Mouse (Mus musculus) gastrocnemius, adult 2 months (tissue): ENCODE data around the gene Gm10134. TPM values are rescaled to one million over a fixed set of nuclear protein-coding genes. Genes with fewer than 3 reads are reported as not detected.

Source experiments
- DNase-seq: peaks from one replicate; pipeline ENCODE4 v3.0.0; 2022
- H3K27ac ChIP-seq: fragments of 200-600 bp; 2 replicates; pipeline ENCODE4 v1.8.1; 2022; ENCODE audit warnings: mild to moderate bottlenecking
- H3K4me3 ChIP-seq: fragments of 200-600 bp; 2 replicates; pipeline ENCODE4 v1.8.1; 2022; ENCODE audit warnings: mild to moderate bottlenecking, moderate library complexity
- CTCF ChIP-seq: fragments of 200-600 bp; IDR thresholded peaks from 2 replicates; pipeline ENCODE4 v1.8.1; 2022; ENCODE audit warnings: antibody characterized with exemption, mild to moderate bottlenecking, moderate library complexity
- intact Hi-C: fragments of 180-260 bp; cut with DNase I; formaldehyde crosslinking; loops from one replicate; pipeline ENCODE4 v1.15.1; 2025
- total RNA-seq, 2 experiments: library from RNA; stranded (reverse); gene quantifications; 2 replicates each; pipeline ENCODE4 v1.2.3; 2021

The Gm10134 gene
- total RNA-seq, 2 experiments from 2014 or later: 0.98 TPM; not detected in 1

GRCm38 (mm10) chr2:28549157-28549556 is 43.3 kb downstream of the Gm10134 start:
- H3K27ac ChIP-seq: no peak overlapping the region
- TF ChIP-seq CTCF: no peak
- H3K4me3 ChIP-seq: no peak overlapping the region
- intact Hi-C loops: loop anchor here (2.0 kb wide), 1 partner anchor 34 kb away; the partner anchor contains the start of gene Gtf3c5
- DNase-seq: no peak

DNA sequence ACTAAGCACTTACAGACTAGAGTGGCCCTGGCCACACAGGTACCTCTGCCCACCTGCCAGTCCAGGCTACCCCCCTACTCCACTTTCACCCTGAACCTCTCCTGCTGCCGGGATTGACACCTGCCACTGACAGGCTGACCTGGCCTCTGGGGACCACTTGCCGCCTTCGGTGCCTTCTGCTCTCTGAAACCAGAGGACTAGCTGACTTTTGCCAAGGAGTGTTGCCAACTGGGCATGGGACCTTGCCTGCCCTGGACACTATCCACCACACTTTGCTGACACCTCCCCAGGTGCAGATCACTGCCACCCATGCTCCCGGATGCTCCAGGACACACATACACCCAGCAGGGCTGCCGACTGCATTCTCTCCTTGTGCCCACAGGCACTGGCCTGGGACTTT is 46.4 kb downstream of the Gm10134 start:
- TF ChIP-seq CTCF: no peak
- Histone ChIP-seq H3K4me3 (no peak overlapping the region), H3K27ac (no peak overlapping the region)
- intact Hi-C loops: no loop called here
- DNase-seq: peak; percentile 74

Other genes with a start within 250 kb of the Gm10134 start
- gene Ppp1r26, start 59.3 kb upstream of the Gm10134 start, total RNA-seq: 1 to 10 TPM; 2.1 to 3.2 TPM
- gene 1700007K13Rik, start 39.8 kb upstream of the Gm10134 start, total RNA-seq: under 1 TPM; 0.33 to 0.36 TPM
- gene Mrps2, start 38.0 kb upstream of the Gm10134 start, total RNA-seq: 10 to 100 TPM; 21.2 to 25.5 TPM
- gene Gbgt1, start 9.2 kb upstream of the Gm10134 start, total RNA-seq: 1 to 10 TPM in 1 of 2 experiments, under 1 TPM in 1; 0.56 to 1.1 TPM
- 10 to 100 TPM in 1 of 2 experiments, 1 to 10 TPM in 1; 9.9 to 10.1 TPM for gene Ralgds, start 7.0 kb downstream of the Gm10134 start, total RNA-seq
- not detected for gene Cel, start 57.3 kb downstream of the Gm10134 start, total RNA-seq
- 1 to 10 TPM; 7.2 to 8.0 TPM for gene Gtf3c5, start 77.7 kb downstream of the Gm10134 start, total RNA-seq
- gene Gfi1b, start 115.9 kb downstream of the Gm10134 start, total RNA-seq: not detected
- gene Tsc1, start 135.1 kb downstream of the Gm10134 start, total RNA-seq: 10 to 100 TPM; 42.5 to 45.9 TPM
- not detected for gene Spaca9, start 193.6 kb downstream of the Gm10134 start, total RNA-seq
- not detected for gene Ak8, start 194.1 kb downstream of the Gm10134 start, total RNA-seq